Mouse (Mus musculus) cerebellum, adult 9-11 months (tissue): ENCODE measurements around the gene Ubl7.
"Not testable (repeated sequence)": the region's sequence is repeated elsewhere in the genome, so short reads cannot be mapped to it uniquely, and the experiment has no call there.

Experiments used
- DNase-seq: peaks from one replicate; pipeline ENCODE4 v3.0.0; 2022

Ubl7 gene

GRCm38 (mm10) chr9:57910254-57911160 is at the start of gene Ubl7:
Gene Ubl7, plus strand, starts transcription at chr9:57910979.
- DNase-seq: peak; percentile 93

- peak; percentile 68 for DNase-seq
Measured at GRCm38 (mm10) chr9:57861951-57862471, 48.8 kb upstream of the Ubl7 start.

- no peak for DNase-seq
Measured at GRCm38 (mm10) chr9:57864336-57864735, 46.4 kb upstream of the Ubl7 start.

GRCm38 (mm10) chr9:57866530-57866929 is 44.2 kb upstream of the Ubl7 start:
- DNase-seq: no peak

- no peak for DNase-seq
Measured at GRCm38 (mm10) chr9:57867236-57867635, 43.5 kb upstream of the Ubl7 start.

- DNase-seq: no peak
Measured at GRCm38 (mm10) chr9:57867880-57868279, 42.9 kb upstream of the Ubl7 start.

- DNase-seq: no peak
Measured at GRCm38 (mm10) chr9:57868767-57869166, 42.0 kb upstream of the Ubl7 start.

- no peak for DNase-seq
Measured at GRCm38 (mm10) chr9:57870273-57870816, 40.4 kb upstream of the Ubl7 start.

GRCm38 (mm10) chr9:57874134-57874533 is 36.6 kb upstream of the Ubl7 start:
- DNase-seq: no peak

- DNase-seq: no peak
Measured at GRCm38 (mm10) chr9:57874994-57875393, 35.8 kb upstream of the Ubl7 start.

GRCm38 (mm10) chr9:57879213-57879612 is 31.6 kb upstream of the Ubl7 start:
- no peak for DNase-seq

- DNase-seq: no peak
Measured at GRCm38 (mm10) chr9:57880278-57880677, 30.5 kb upstream of the Ubl7 start.

- DNase-seq: not testable (repeated sequence)
Measured at GRCm38 (mm10) chr9:57881781-57882180, 29.0 kb upstream of the Ubl7 start.

GRCm38 (mm10) chr9:57883413-57883812 is 27.4 kb upstream of the Ubl7 start:
- no peak for DNase-seq

- DNase-seq: no peak
Measured at GRCm38 (mm10) chr9:57888119-57888518, 22.7 kb upstream of the Ubl7 start.

- no peak for DNase-seq
Measured at GRCm38 (mm10) chr9:57900478-57900877, 10.3 kb upstream of the Ubl7 start.

- no peak for DNase-seq
Measured at GRCm38 (mm10) chr9:57901197-57901596, 9.6 kb upstream of the Ubl7 start.

GRCm38 (mm10) chr9:57901601-57902000 is 9.2 kb upstream of the Ubl7 start:
- DNase-seq: no peak

GRCm38 (mm10) chr9:57902132-57902531 is 8.6 kb upstream of the Ubl7 start:
- DNase-seq: no peak

- DNase-seq: no peak
Measured at GRCm38 (mm10) chr9:57903589-57904249, 7.1 kb upstream of the Ubl7 start.

- no peak for DNase-seq
Measured at GRCm38 (mm10) chr9:57904250-57904644, 6.5 kb upstream of the Ubl7 start.

- no peak for DNase-seq
Measured at GRCm38 (mm10) chr9:57907206-57907605, 3.6 kb upstream of the Ubl7 start.

- DNase-seq: no peak
Measured at GRCm38 (mm10) chr9:57912571-57912970, 1.8 kb downstream of the Ubl7 start.
